Mouse (Mus musculus) bone marrow, adult 2 months (tissue): ENCODE data around the gene Sbno1. TPM values are rescaled to one million over a fixed set of nuclear protein-coding genes. Genes with fewer than 3 reads are reported as not detected.
"Not testable (repeated sequence)": the region's sequence is repeated elsewhere in the genome, so short reads cannot be mapped to it uniquely, and the experiment has no call there.

Experiments
- H3K27ac ChIP-seq: fragments of 200-500 bp; 2 replicates; pipeline ENCODE4 v1.5.1; 2012; ENCODE audit warnings: low read depth, mild to moderate bottlenecking, control low read depth, inconsistent platforms, low read length; ENCODE audit not compliant: control insufficient read depth, poor library complexity, insufficient read depth
- H3K4me1 ChIP-seq: fragments of 200-500 bp; 2 replicates; pipeline ENCODE4 v1.6.1; 2011; ENCODE audit warnings: low read length; ENCODE audit not compliant: control insufficient read depth, insufficient read depth
- H3K4me3 ChIP-seq: fragments of 200-500 bp; replicated peaks from 2 replicates; pipeline ENCODE3; 2011; ENCODE audit warnings: mild to moderate bottlenecking, low read depth, low read length, control low read depth; ENCODE audit not compliant: control insufficient read depth
- CTCF ChIP-seq: fragments of 200-500 bp; IDR thresholded peaks from 2 replicates; pipeline ENCODE4 v1.5.1; 2011; ENCODE audit warnings: low read length, control low read depth; ENCODE audit not compliant: control insufficient read depth, insufficient read depth
- POLR2A ChIP-seq: fragments of 200-500 bp; IDR thresholded peaks from 2 replicates; pipeline ENCODE4 v1.6.1; 2011; ENCODE audit warnings: low read depth, mild to moderate bottlenecking, control low read depth, low read length, borderline replicate concordance; ENCODE audit not compliant: control insufficient read depth
- WGBS: fragments of 180-500 bp; shearing (Covaris S2); methylation state at CpG from one replicate; pipeline ENCODE4 v1.1.7; 2018; 5-methylcytosine and 5-hydroxymethylcytosine counted together
- polyA plus RNA-seq: library from polyadenylated mRNA; stranded (reverse); fragments of >200 nt; gene quantifications from 2 replicates; pipeline ENCODE4 v1.2.4, GENCODE M21; 2011; ENCODE audit warnings: low replicate concordance; ENCODE audit not compliant: missing spikeins, insufficient read depth, insufficient read length

Gene Sbno1
- polyA plus RNA-seq, 1 experiment: 50.4 TPM

- no peaks in the 10 kb centered on the region; the same call in none of the 2 replicates for H3K4me1 ChIP-seq
- H3K27ac ChIP-seq: no peak overlapping the region
- TF ChIP-seq CTCF (no peak), POLR2A (no peak)
- no peak overlapping the region for H3K4me3 ChIP-seq
- 28% methylated on average over 3 of the region's 3 CpGs for WGBS
These were observed 59.1 kb downstream of the Sbno1 start for GRCm38 (mm10) chr5:124366721-124367120.

GRCm38 (mm10) chr5:124365754-124366153 is 60.0 kb downstream of the Sbno1 start:
- Histone ChIP-seq H3K4me1 (no peaks in the 10 kb centered on the region; the same call in none of the 2 replicates), H3K27ac (no peak overlapping the region), H3K4me3 (no peak overlapping the region)
- no peak for TF ChIP-seq CTCF
- no peak for TF ChIP-seq POLR2A
- WGBS: 89% methylated on average over 2 of the region's 2 CpGs

- Histone ChIP-seq H3K4me3 (no peak overlapping the region), H3K4me1 (no peaks in the 10 kb centered on the region; the same call in 1 of the 2 replicates), H3K27ac (no peak overlapping the region)
- TF ChIP-seq POLR2A (no peak), CTCF (no peak)
- WGBS: 83% methylated on average over 6 of the region's 6 CpGs
These were observed 61.5 kb downstream of the Sbno1 start for GRCm38 (mm10) chr5:124364173-124364918.

GRCm38 (mm10) chr5:124362982-124363381 is 62.8 kb downstream of the Sbno1 start, which contains the start of gene Cdk2ap1:
TSS of gene Cdk2ap1 (minus strand) at chr5:124363082.
- H3K4me3 ChIP-seq, H3K27ac ChIP-seq, H3K4me1 ChIP-seq: not testable (repeated sequence)
- WGBS: 86% methylated on average over 5 of the region's 5 CpGs

GRCm38 (mm10) chr5:124359641-124360040 is 66.2 kb downstream of the Sbno1 start:
- no peak overlapping the region for H3K4me3 ChIP-seq
- no peaks in the 10 kb centered on the region for H3K4me1 ChIP-seq
- no peak for TF ChIP-seq CTCF
- no peak for TF ChIP-seq POLR2A
- 89% methylated on average over 2 of the region's 2 CpGs for WGBS
- no peak overlapping the region for H3K27ac ChIP-seq

GRCm38 (mm10) chr5:124356695-124357094 is 69.1 kb downstream of the Sbno1 start:
- Histone ChIP-seq H3K27ac (no peak overlapping the region), H3K4me3 (no peak overlapping the region), H3K4me1 (peaks cover 2% of the 10 kb centered on the region; the same call in 1 of the 2 replicates)
- TF ChIP-seq POLR2A: no peak
- TF ChIP-seq CTCF: no peak
- 59% methylated on average over 3 of the region's 3 CpGs for WGBS

- Histone ChIP-seq H3K4me3 (no peak overlapping the region), H3K4me1 (peaks cover 3% of the 10 kb centered on the region), H3K27ac (no peak overlapping the region)
- 13% methylated on average over 12 of the region's 12 CpGs for WGBS
- no peak for TF ChIP-seq CTCF
- no peak for TF ChIP-seq POLR2A
These were observed 70.3 kb downstream of the Sbno1 start for GRCm38 (mm10) chr5:124355425-124355959.

- Histone ChIP-seq H3K4me3 (peak overlapping the region; percentile 50), H3K4me1 (peaks cover 3% of the 10 kb centered on the region), H3K27ac (peak overlapping the region; percentile 34; the same call in 1 of the 2 replicates)
- TF ChIP-seq CTCF (no peak), POLR2A (no peak)
- WGBS: 3% methylated on average over 55 of the region's 60 CpGs
These were observed 71.0 kb downstream of the Sbno1 start for GRCm38 (mm10) chr5:124354574-124355424.
